Mouse (Mus musculus) liver, embryonic 11.5 days (tissue): ENCODE data around the gene Tceal6. TPM values are rescaled to one million over a fixed set of nuclear protein-coding genes. Genes with fewer than 3 reads are reported as not detected.
"Not testable (repeated sequence)": the region's sequence is repeated elsewhere in the genome, so short reads cannot be mapped to it uniquely, and the experiment has no call there.

Source experiments
- ATAC-seq: fragments of 200-750 bp; cut with Nextera tagmentation; replicated peaks from 2 replicates; pipeline ENCODE4 v1.8.0; 2017; ENCODE audit warnings: moderate number of reproducible peaks, mild to moderate bottlenecking, moderate TSS enrichment, moderate library complexity; ENCODE audit not compliant: low FRiP score
- DNase-seq: peaks from one replicate; pipeline ENCODE4 v3.0.0-alpha.2; 2017; ENCODE audit warnings: low spot score
- H3K27ac ChIP-seq: fragments of 300-500 bp; sonication (generic); 2 replicates; pipeline ENCODE4 v1.5.1; 2014; ENCODE audit warnings: mild to moderate bottlenecking, low read depth, low read length, control low read depth
- H3K27me3 ChIP-seq: fragments of 300-500 bp; sonication (generic); replicated peaks from 2 replicates; pipeline ENCODE4 v1.6.1; 2014; ENCODE audit warnings: low read length, mixed read lengths; ENCODE audit not compliant: control insufficient read depth, insufficient read depth
- H3K36me3 ChIP-seq: fragments of 300-500 bp; sonication (generic); 2 replicates; pipeline ENCODE4 v1.6.1; 2014; ENCODE audit warnings: mild to moderate bottlenecking, low read length, moderate library complexity, mixed read lengths; ENCODE audit not compliant: control insufficient read depth, insufficient read depth
- H3K4me1 ChIP-seq: fragments of 300-500 bp; sonication (generic); replicated peaks from 2 replicates; pipeline ENCODE4 v1.6.1; 2014; ENCODE audit warnings: low read length, mixed read lengths; ENCODE audit not compliant: control insufficient read depth, insufficient read depth
- H3K4me2 ChIP-seq: fragments of 300-500 bp; sonication (generic); 2 replicates; pipeline ENCODE4 v1.6.1; 2014; ENCODE audit warnings: mild to moderate bottlenecking, control low read depth, moderate library complexity
- H3K4me3 ChIP-seq: fragments of 300-500 bp; sonication (generic); 2 replicates; pipeline ENCODE4 v1.5.1; 2014; ENCODE audit warnings: low read depth, low read length, control low read depth
- H3K9ac ChIP-seq: fragments of 300-500 bp; sonication (generic); 2 replicates; pipeline ENCODE4 v1.6.1; 2014; ENCODE audit warnings: low read depth, low read length, control low read depth
- H3K9me3 ChIP-seq: fragments of 300-500 bp; sonication (generic); 2 replicates; pipeline ENCODE4 v1.6.1; 2016; ENCODE audit warnings: low read length, inconsistent platforms, mixed read lengths; ENCODE audit not compliant: control insufficient read depth
- WGBS: fragments of 180-500 bp; shearing (Covaris S2); extraction: QIAGEN DNeasy Blood & Tissue Kit; methylation state at CpG from one replicate; pipeline ENCODE4 v1.1.7; 2014; 5-methylcytosine and 5-hydroxymethylcytosine counted together
- polyA plus RNA-seq: library from polyadenylated mRNA; unstranded; fragments of >200 nt; fragmentation: Nextera tagmentation; extraction: Ambion mirVana; gene quantifications from 2 replicates; pipeline ENCODE4 v1.2.1, GENCODE M21; 2014

Tceal6 gene
- polyA plus RNA-seq: 0.41 TPM in 1 of 2 replicates, not detected in the other

GRCm38 (mm10) chrX:135210436-135211221 is at the start of gene Tceal6:
TSS of gene Tceal6 (minus strand) at chrX:135210687.
- no peak for ATAC-seq
- Histone ChIP-seq H3K27me3 (peaks cover 11% of the 10 kb centered on the region; the same call in 1 of the 2 replicates), H3K9me3 (no peaks in the 10 kb centered on the region), H3K27ac (no peak within 1 kb of the TSS), H3K9ac (no peak within 1 kb of the TSS), H3K4me2 (peak within 1 kb of the TSS; percentile 34; the same call in 1 of the 2 replicates), H3K4me3 (peak within 1 kb of the TSS; percentile 12; the same call in 1 of the 2 replicates), H3K4me1 (no peaks in the 10 kb centered on the region), H3K36me3 (no peaks in the 10 kb centered on the region)
- WGBS: 34% methylated on average over 11 of the region's 13 CpGs
- no peak for DNase-seq

- peak overlapping the region; percentile 34; the same call in 1 of the 2 replicates for H3K4me2 ChIP-seq
- DNase-seq: not testable (repeated sequence)
Measured at GRCm38 (mm10) chrX:135209773-135210435, 583 bp downstream of the Tceal6 start.

GRCm38 (mm10) chrX:135189924-135190323 is 20.6 kb downstream of the Tceal6 start:
- WGBS: no CpG with 5 or more reads among the region's 6 CpGs
- H3K36me3 ChIP-seq, H3K27ac ChIP-seq, H3K27me3 ChIP-seq, H3K4me1 ChIP-seq, ATAC-seq, H3K4me3 ChIP-seq, H3K9ac ChIP-seq, H3K9me3 ChIP-seq, DNase-seq, H3K4me2 ChIP-seq: not testable (repeated sequence)

More at GRCm38 (mm10) chrX:135209773-135210435, 583 bp downstream of the Tceal6 start:
- ATAC-seq, H3K9me3 ChIP-seq, H3K9ac ChIP-seq, H3K27ac ChIP-seq, H3K4me1 ChIP-seq, H3K36me3 ChIP-seq: not testable (repeated sequence)
- 23% methylated on average over 21 of the region's 21 CpGs for WGBS
- H3K4me3 ChIP-seq: peak overlapping the region; percentile 12; the same call in 1 of the 2 replicates
- peaks cover 11% of the 10 kb centered on the region; the same call in 1 of the 2 replicates for H3K27me3 ChIP-seq

- no CpG with 5 or more reads among the region's 3 CpGs for WGBS
- not testable (repeated sequence) for H3K9ac ChIP-seq, H3K4me3 ChIP-seq, H3K9me3 ChIP-seq, H3K4me2 ChIP-seq, H3K4me1 ChIP-seq, H3K27ac ChIP-seq, DNase-seq, H3K27me3 ChIP-seq, H3K36me3 ChIP-seq, ATAC-seq
Measured at GRCm38 (mm10) chrX:135188661-135189060, 21.8 kb downstream of the Tceal6 start.

- ATAC-seq, H3K4me1 ChIP-seq, H3K9me3 ChIP-seq, H3K27me3 ChIP-seq, DNase-seq, H3K27ac ChIP-seq, H3K36me3 ChIP-seq, H3K9ac ChIP-seq, H3K4me3 ChIP-seq, H3K4me2 ChIP-seq: not testable (repeated sequence)
- WGBS: 93% methylated on average over 5 of the region's 14 CpGs
Measured at GRCm38 (mm10) chrX:135177532-135177931, 33.0 kb downstream of the Tceal6 start, which contains the start of gene Gm15023. TSS of gene Gm15023 (minus strand) at chrX:135177632.

Other genes with a start within 250 kb of the Tceal6 start
- gene Nxf2, start 245.9 kb downstream of the Tceal6 start, polyA plus RNA-seq: 0.73 and 0.77 TPM in 2 replicates
- 3.2 and 3.3 TPM in 2 replicates for gene Zmat1, start 201.5 kb downstream of the Tceal6 start, polyA plus RNA-seq
- gene Gm15023, start 33.1 kb downstream of the Tceal6 start, polyA plus RNA-seq: not detected in 2 replicates
- not detected in 2 replicates for gene Pramel3, start 91.6 kb upstream of the Tceal6 start, polyA plus RNA-seq
- gene Gm5128, start 162.6 kb upstream of the Tceal6 start, polyA plus RNA-seq: not detected in 2 replicates
- gene Gm7903, start 223.1 kb upstream of the Tceal6 start, polyA plus RNA-seq: not detected in 2 replicates